Mouse (Mus musculus) spleen, postnatal 4 days (tissue): ENCODE data around the gene Cts7.

Source experiments
- DNase-seq, 2 experiments: peaks; one replicate each; pipeline ENCODE4 v3.0.0; 2022; ENCODE audit warnings: low spot score in 2 of 2

Cts7 gene

GRCm38 (mm10) chr13:61358097-61358496, at the start of gene Cts7:
Gene Cts7 (minus strand): TSS chr13:61358197.
- no peak for DNase-seq
